Mouse (Mus musculus) intestine, embryonic 14.5 days (tissue): ENCODE results near the gene Fmo4. TPM values are rescaled to one million over a fixed set of nuclear protein-coding genes. Genes with fewer than 3 reads are reported as not detected.

Experiments
- polyA plus RNA-seq: library from polyadenylated mRNA; unstranded; fragments of >200 nt; fragmentation: Nextera tagmentation; extraction: Ambion mirVana; gene quantifications from 2 replicates; pipeline ENCODE4 v1.2.1, GENCODE M21; 2014

The Fmo4 gene
- polyA plus RNA-seq, 1 experiment from 2014 or later: 2.2 TPM

Other genes starting within 250 kb of the Fmo4 start
- 49.2 and 53.3 TPM in 2 replicates for gene Vamp4, start 243.5 kb downstream of the Fmo4 start, polyA plus RNA-seq
- gene Myoc, start 174.8 kb downstream of the Fmo4 start, polyA plus RNA-seq: not detected in 2 replicates
- gene Myocos, start 155.8 kb downstream of the Fmo4 start, polyA plus RNA-seq: not detected in 2 replicates
- 162 and 171 TPM in 2 replicates for gene Prrc2c, start 73.4 kb downstream of the Fmo4 start, polyA plus RNA-seq
- 12.4 and 15.2 TPM in 2 replicates for gene Fmo1, start 52.6 kb upstream of the Fmo4 start, polyA plus RNA-seq
- gene Fmo2, start 84.8 kb upstream of the Fmo4 start, polyA plus RNA-seq: 0.22 and 1.5 TPM in 2 replicates
- gene Fmo6, start 123.5 kb upstream of the Fmo4 start, polyA plus RNA-seq: 0.08 TPM in 1 of 2 replicates, not detected in the other
- 0.08 TPM in 1 of 2 replicates, not detected in the other for gene Fmo3, start 170.6 kb upstream of the Fmo4 start, polyA plus RNA-seq